Mouse (Mus musculus) ovary, adult 18-20 months (tissue): ENCODE data around the gene Baz2b.

Source experiments
- DNase-seq: peaks from one replicate; pipeline ENCODE4 v3.0.0; 2022; ENCODE audit warnings: low spot score, mixed read lengths

Gene Baz2b

DNA sequence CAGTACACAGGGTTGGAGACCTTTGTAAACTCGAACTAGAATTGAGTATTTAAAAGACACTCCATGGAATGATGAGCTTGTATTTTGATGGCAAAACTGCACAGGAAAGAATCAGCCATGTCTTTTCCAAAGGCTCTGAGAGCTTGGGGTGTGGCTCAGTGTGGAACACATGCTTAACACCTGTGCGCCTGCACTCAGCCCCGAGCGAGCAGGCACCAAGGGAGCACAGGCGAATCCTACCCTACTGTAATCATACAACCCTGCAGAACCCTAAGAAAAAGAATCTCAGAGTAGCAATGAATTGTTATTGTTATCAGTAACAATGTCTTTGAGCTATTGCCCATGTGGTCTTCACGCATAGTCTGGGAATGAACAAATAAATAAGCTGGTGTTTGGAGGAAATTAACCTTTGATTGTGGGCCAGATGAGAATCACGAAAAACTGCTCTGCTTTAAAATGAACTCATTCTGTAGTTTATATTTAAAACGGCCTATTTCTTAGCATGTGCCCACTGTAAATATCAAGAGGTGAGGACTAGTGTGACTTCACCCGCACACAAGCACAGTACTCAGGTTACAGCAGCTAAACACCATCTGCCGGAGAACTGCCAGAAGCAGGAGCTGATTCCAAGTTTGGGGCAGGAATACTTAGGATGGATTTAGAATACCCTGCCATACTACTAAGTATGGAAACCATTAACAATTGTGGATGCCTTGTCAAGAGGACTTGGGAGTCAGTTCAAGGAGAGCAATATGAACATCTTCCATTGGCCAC lies 77.2 kb downstream of the Baz2b start:
- DNase-seq: no peak

GRCm38 (mm10) chr2:60128631-60129030 lies 81.0 kb downstream of the Baz2b start:
- no peak for DNase-seq

DNA sequence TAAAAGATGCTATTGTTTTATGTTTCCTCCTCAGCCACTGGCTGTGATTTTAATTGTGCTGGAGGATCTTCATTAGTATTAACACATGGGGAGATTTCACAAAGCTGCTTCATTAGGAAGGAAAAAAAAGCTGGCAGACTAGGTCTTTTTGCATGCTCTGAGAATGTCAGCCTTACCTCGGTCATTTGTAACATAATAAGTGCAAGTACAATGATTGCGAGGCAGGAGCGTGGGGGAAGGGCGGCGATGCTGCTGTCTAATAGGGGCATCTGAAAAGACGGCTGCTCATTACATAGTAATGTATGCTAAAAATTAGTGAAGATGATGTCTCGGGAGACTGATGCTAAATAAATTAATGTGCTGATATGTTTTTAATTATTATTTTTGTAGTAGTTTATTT lies 82.8 kb downstream of the Baz2b start:
- no peak for DNase-seq

DNA sequence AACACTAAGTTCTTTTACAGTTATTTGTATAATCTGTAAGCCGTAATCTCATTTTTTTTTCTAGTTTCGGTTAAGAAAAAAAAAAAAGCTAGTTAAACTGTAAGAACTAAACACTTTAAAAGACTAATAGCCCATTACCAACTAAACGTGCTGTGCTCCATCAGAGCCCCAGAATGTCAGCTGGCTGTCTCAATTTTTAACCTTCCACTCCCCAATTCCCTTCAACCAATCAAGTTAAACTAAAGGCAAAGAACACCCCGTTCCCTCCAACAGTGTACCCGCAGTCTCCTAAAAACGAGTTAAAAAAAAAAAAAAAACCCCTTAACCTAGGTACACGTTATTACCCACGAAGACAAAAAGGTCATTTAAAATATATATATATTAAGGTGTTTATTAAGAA lies 83.3 kb downstream of the Baz2b start:
- no peak for DNase-seq

DNA sequence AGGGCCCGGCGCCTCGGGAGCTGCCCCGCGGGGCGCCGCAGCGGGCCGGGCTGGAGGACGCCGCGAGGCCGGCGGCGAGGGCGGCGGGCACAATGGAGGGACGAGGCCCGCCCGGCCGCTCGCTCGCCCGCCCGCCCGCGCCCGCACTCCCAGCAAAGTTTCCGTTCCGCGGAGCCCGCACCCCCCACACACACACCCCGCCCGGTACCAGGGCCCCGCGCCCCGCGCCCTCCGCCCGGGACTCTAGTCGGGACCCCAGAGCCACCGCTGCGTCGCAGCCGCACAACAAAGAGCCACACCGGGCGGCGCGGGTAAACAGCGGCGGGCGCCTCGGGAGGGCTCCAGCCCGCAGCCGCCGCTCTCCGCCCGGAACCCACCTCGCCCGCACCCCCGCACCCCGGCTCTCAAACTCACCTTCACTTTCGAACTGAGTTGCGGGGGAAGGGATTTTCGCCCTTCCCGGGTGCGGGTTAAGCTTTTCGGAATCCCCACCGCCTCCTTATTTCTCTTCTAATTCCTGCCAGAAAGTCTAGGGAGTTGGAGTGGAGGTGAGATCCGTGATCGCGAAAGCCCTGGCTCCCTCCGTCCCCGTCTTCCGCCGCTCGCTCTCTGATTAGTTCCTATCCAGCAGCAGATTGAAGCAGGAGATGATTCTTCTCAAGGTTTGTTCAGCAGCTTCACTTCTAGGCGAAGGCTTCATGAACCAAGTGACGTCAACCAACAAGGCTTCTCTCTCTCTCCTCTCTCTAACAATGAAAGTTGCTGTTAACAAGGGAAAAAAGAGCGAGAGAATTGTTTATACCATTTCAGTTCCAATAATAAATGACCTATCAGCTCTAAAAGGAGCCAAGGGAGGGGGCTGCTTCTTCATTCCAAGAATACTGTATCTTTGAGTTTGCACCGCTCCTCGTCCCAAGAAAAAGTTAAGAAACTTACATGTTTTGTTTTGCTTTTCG lies 84.3 kb downstream of the Baz2b start:
- peak; percentile 45 for DNase-seq

DNA sequence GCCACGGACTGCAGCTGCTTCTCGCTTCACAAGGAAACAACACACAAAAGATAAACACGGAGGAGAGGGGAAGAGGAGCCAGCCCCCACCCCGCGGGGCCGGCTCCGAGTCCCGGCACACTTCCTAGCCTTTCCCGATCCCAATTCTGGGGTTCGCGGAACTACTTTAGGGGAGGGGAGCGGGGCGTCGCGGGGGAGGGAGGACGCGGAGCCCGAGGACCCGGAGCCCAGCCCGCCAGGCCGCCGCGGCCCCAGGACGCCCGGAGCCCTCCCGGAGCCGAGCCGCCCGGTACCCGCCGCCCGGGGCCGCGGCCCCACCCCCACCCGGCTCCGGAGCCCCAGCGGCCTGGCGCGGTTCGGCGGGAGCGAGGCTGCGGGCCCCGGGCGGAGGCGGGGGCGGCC lies 85.0 kb downstream of the Baz2b start:
- peak; percentile 38 for DNase-seq

DNA sequence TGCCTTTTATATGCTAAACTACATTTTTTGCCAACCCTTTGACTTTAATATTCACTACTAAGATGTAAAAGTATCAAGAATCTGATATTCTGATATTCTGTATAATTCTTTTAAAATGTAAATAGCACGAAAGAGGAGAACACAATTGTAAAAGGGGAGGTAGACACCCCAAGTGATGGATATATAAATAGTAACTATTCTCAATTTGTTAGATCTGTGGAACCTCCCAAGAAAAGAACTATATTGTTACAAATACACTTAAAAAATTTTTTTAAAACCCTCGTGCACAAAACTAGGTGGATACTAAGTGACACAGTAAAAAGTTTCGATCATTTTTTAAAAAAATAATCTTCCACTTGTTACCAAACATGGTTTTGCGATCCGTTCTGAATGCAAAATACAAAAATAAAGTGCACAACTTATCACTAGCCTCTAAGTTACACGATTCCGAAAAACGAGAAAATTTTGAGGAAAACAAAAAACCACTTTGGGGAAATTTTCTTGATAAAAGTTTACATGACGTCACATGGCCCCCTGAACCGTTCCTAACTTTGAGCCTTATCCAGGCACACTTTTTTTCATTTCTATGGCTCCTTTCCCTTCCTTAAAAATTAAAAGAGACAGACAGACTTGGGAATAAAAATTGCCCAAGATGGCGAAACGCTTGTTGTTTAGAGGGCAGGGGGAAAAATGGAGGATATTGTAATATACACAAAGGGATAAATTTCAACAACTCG lies 85.6 kb downstream of the Baz2b start:
- DNase-seq: no peak

DNA sequence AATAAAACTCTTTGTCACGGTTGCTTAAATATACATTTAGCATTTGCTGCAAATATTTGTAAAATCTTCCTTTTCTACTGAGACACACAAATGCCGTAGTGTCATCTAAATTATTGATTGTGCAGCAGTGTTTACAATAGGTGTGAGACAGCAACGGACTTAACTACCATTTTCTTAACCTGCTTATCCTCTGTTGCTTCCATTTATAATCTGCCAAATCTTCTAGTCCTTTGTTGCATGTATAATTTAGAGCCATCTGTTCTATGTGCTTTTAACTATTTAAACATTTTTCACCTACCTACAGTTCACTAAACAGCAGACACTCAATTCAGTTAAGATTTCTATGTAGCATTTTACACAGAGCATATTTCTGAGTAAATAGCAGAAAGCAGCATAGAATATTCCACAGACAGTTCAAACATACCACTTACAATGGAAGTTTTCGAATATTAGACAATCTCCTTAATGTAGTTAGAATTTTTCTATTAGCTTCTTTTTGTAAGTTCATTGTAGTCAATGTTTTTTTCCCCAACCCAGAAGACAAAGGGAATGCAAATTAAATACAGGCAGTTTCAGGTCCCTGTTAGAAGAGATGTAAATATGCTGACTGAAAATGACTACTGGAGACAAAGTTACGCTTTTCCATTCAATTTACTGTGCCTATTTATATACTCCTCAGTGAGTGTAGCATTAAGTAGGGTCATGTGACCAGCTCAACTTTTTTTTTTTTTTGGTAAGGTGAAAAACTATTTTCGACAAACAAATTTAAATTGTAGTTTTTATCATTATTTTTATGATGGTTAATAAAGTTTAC lies 86.4 kb downstream of the Baz2b start:
- no peak for DNase-seq

GRCm38 (mm10) chr2:60122188-60122587 lies 87.5 kb downstream of the Baz2b start:
- DNase-seq: no peak

DNA sequence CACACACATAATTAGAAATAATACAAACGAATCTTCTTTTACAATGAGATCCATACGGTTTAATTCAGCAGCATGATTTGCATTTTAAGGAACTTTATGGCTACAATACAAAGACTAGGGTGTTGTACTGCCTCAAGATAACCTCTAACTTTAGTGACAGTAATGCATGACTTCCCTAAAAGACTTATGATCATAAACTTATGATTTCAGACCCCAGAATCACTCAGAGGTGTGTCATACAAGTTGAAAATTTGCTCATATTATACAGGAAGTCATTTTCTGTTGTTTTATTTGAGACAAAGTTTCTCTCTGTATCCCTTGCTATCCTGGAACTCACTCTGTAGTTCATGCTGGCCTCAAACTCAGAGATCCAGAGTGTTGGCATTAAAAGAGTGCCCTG lies 89.0 kb downstream of the Baz2b start:
- no peak for DNase-seq

DNA sequence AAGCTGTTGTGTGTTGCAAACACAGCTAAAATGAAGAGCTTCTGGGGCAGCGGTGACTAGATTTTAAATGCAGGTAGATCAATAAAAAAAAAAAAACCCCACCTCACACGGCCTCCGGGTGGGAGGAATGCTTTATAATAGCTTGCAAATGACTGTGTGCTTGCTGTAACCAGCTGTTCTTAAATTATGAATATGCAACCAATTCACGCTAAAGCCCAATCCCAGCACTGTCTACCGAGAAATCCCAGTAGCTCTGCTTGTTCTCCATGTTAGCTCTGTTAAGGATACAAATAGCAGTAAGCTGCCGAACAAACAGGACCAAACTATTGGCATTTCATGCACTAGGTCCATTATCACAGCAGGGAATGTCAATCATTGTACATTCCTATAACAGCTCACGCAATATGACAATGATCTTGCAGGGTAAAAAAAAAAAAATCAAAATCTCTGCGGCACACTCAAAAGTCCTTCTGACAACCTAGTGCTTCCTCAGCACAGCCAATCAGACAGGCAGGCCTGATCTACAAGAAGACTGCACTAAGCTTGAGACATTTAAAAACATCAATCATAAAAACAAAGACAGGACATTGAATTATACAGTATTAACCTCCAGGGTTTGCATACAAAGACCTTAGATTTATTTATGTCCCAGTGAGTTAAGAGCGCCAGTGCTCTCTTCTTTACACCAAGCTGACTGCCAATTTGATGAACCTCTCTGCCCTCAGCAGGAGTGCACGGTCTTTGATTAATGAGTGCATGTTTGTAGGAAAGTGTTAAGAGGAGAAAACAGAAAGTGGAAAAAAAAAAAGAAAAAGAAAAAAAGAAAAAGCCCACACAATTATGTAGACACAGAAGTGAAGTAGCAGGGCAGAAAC lies 90.7 kb downstream of the Baz2b start:
- no peak for DNase-seq

DNA sequence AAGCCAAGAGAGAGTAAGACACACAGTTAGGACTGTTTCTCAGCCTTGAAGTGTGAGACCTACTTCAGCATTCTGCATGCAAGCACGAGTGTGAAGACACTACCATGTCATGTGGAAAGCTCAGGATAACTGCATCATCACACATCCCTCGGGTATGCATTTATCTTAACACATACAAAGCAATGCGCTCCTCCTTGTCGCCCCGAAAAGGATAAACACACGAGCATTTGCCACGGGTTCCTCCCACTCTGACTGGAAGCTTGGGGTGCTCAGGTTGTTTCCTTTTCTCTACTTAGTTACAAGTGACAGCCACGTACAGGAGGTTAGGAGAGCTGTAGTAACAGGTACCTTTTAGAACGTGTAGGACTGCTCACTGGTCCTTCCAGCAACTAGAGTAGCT lies 91.8 kb downstream of the Baz2b start:
- DNase-seq: no peak

DNA sequence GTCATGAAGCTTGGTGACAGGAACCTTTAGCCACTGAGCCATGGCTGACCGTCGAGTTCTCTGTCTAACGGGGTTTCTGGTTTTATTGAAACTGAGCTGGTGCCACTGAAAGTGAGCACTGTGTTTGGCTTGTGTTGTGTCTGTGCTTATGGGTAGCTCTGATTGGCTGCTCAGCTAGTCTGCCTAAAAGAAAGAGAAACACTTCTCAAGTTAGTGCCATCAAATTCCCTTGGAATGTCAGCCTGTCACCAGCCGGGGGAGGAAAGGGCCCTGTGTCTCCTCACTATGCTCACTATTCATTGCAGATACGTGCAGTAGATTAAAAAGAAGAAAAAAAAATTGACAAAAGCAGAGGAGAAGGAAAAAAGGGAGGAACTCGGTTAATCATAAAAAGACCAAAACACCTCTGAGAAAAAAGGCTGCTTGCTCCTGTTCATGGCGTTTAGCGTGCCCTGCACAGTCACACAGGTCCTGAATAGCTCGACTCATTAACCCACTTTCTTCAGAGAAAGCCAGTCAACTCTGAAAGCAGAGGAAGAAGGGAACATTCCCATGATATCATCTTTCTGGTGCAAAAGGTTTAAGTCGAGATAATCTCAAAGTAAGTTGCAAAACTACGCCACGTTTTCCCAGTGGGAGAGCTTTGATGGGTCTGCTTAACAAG lies 93.6 kb downstream of the Baz2b start:
- no peak for DNase-seq

DNA sequence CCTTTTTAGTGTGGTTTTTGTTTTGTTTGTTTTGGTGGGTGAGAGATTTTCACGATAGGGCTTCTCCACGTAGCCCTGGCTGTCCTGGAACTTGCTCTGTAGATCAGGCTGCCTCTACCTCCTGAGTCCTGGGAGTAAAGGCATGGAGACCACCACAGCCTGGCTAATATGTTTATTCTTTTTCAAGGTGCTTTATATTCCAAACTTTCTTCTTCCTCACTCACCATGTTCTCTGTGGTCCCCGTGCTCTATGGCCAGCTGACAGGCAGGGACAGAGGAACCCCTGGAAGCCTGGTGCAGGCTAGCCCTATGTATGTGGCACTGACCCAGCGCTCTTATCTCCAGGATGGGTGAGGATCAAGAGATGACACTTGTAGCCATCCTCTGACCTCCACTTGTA lies 94.7 kb downstream of the Baz2b start:
- DNase-seq: no peak

GRCm38 (mm10) chr2:60113661-60114560 lies 95.7 kb downstream of the Baz2b start:
- no peak for DNase-seq

- no peak for DNase-seq
These were observed 97.5 kb downstream of the Baz2b start for GRCm38 (mm10) chr2:60112116-60112515.

DNA sequence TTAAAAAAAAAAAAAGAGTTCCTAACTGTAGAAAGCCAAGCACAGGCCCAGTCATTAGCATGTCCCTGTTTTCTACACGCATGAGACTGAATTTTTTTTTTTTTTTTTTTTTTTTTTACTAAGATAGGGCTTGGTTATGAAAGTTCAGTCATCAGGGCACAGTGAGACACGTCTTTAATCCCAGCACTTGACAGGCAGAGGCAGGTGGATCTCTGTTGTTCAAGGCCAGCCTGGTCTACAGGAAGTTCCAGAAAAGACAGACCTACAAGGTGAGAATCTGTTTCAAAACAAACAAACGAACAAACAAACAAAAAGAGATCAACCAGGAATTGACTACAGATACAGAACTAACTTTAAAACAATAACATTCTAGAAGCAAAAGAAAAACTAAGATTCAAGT lies 100.6 kb downstream of the Baz2b start:
- DNase-seq: no peak

GRCm38 (mm10) chr2:60096625-60097024 lies 113.0 kb downstream of the Baz2b start:
- no peak for DNase-seq

- DNase-seq: no peak
These were observed 119.4 kb downstream of the Baz2b start for GRCm38 (mm10) chr2:60090280-60090679.
